Mouse (Mus musculus) heart, embryonic 13.5 days (tissue): ENCODE data around the gene Mamdc4. TPM values are rescaled to one million over a fixed set of nuclear protein-coding genes. Genes with fewer than 3 reads are reported as not detected.

Experiments
- ATAC-seq: fragments of 200-750 bp; cut with Nextera tagmentation; 2 replicates; pipeline ENCODE4 v1.8.0; 2017; ENCODE audit warnings: moderate TSS enrichment; ENCODE audit not compliant: insufficient number of reproducible peaks, low FRiP score, low TSS enrichment; ENCODE audit errors: extremely low read depth
- H3K27ac ChIP-seq: fragments of 300-500 bp; sonication (generic); replicated peaks from 2 replicates; pipeline ENCODE4 v1.5.1; 2015; ENCODE audit warnings: moderate library complexity, mild to moderate bottlenecking, inconsistent platforms
- H3K27me3 ChIP-seq: fragments of 300-500 bp; sonication (generic); replicated peaks from 2 replicates; pipeline ENCODE4 v1.6.1; 2015; ENCODE audit warnings: mild to moderate bottlenecking, inconsistent platforms
- H3K36me3 ChIP-seq: fragments of 300-500 bp; sonication (generic); 2 replicates; pipeline ENCODE4 v1.6.1; 2015; ENCODE audit warnings: mild to moderate bottlenecking, inconsistent platforms
- H3K4me1 ChIP-seq: fragments of 300-500 bp; sonication (generic); 2 replicates; pipeline ENCODE4 v1.6.1; 2015; ENCODE audit warnings: inconsistent platforms
- H3K4me2 ChIP-seq: fragments of 300-500 bp; sonication (generic); 2 replicates; pipeline ENCODE4 v1.6.1; 2015; ENCODE audit warnings: inconsistent platforms, mild to moderate bottlenecking, moderate library complexity
- H3K4me3 ChIP-seq: fragments of 300-500 bp; sonication (generic); 2 replicates; pipeline ENCODE4 v1.5.1; 2015; ENCODE audit warnings: moderate library complexity, mild to moderate bottlenecking, inconsistent platforms
- H3K9ac ChIP-seq: fragments of 300-500 bp; sonication (generic); 2 replicates; pipeline ENCODE4 v1.6.1; 2015; ENCODE audit warnings: inconsistent platforms, mild to moderate bottlenecking, moderate library complexity
- H3K9me3 ChIP-seq: fragments of 300-500 bp; sonication (generic); 2 replicates; pipeline ENCODE4 v1.6.1; 2016; ENCODE audit warnings: inconsistent platforms
- WGBS: fragments of 180-500 bp; shearing (Covaris S2); methylation state at CpG from one replicate; pipeline ENCODE4 v1.1.7; 2015; ENCODE audit warnings: mixed read lengths; 5-methylcytosine and 5-hydroxymethylcytosine counted together
- polyA plus RNA-seq: library from polyadenylated mRNA; unstranded; fragments of >200 nt; fragmentation: Nextera tagmentation; extraction: Ambion mirVana; gene quantifications from 2 replicates; pipeline ENCODE4 v1.2.1, GENCODE M21; 2015

The Mamdc4 gene
- polyA plus RNA-seq, 1 experiment from 2014 or later, result 7.3 TPM

DNA sequence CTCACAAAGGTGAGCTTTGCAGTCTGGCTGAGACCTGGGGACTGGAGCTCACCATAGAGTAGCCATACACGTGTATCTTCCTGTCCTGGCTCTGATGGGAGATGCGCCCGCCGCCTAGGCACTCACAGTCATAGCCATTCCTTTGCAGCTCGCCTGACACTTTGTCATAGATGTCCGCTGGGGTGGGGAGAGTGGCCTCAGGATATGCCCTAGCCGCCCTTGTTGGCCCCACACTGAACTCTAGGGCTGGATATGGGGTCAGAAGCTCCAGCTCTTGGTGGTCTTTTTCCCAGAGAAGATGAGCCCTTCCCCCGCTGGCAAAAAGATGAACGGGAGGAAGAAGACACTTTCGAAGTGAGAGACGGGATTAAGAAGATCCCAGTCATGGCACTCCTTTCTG is 509 bp downstream of the Mamdc4 start:
- H3K36me3 ChIP-seq, result peaks cover 33% of the 10 kb centered on the region
- peak overlapping the region; percentile 90 for H3K27ac ChIP-seq
- no peaks in the 10 kb centered on the region for H3K9me3 ChIP-seq
- H3K4me3 ChIP-seq, result peak overlapping the region; percentile 71
- WGBS, result 10% methylated on average over 11 of the region's 11 CpGs
- peaks cover 35% of the 10 kb centered on the region for H3K27me3 ChIP-seq
- ATAC-seq, result no peak
- peaks cover 50% of the 10 kb centered on the region for H3K4me1 ChIP-seq
- H3K9ac ChIP-seq, result peak overlapping the region; percentile 86
- peak overlapping the region; percentile 90 for H3K4me2 ChIP-seq

DNA sequence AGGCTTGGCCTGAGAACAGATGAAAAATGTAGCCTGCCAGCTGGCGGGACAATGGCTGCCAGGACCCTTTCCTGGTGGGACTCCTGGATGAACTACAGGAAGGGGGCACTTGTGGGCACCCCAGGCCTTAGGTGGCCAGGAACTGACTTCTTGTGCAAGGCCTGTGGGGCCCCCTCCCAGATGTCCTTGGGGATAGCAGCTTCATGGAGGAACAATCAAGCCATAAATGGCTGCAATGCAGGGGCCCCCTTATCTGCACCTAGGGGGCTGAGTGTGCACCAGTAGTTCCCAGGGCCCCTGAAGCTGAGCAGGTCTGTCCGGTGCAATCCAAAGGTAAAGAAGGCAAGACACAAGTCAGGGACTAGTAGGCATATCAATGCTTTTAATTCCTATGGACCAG is 1.6 kb downstream of the Mamdc4 start:
- ATAC-seq, result no peak
- peaks cover 44% of the 10 kb centered on the region for H3K36me3 ChIP-seq
- H3K4me3 ChIP-seq, result peak overlapping the region; percentile 71
- peak overlapping the region; percentile 90 for H3K4me2 ChIP-seq
- H3K9ac ChIP-seq, result peak overlapping the region; percentile 86
- 93% methylated on average over 2 of the region's 2 CpGs for WGBS
- H3K4me1 ChIP-seq, result peaks cover 39% of the 10 kb centered on the region
- no peak overlapping the region for H3K27ac ChIP-seq
- no peaks in the 10 kb centered on the region for H3K9me3 ChIP-seq
- H3K27me3 ChIP-seq, result peaks cover 24% of the 10 kb centered on the region

GRCm38 (mm10) chr2:25571221-25571620 is 3.4 kb downstream of the Mamdc4 start:
- H3K4me2 ChIP-seq, result no peak overlapping the region
- H3K9ac ChIP-seq, result no peak overlapping the region
- no peaks in the 10 kb centered on the region for H3K9me3 ChIP-seq
- peaks cover 26% of the 10 kb centered on the region for H3K4me1 ChIP-seq
- no peak overlapping the region for H3K4me3 ChIP-seq
- WGBS, result 74% methylated on average over 4 of the region's 4 CpGs
- H3K27me3 ChIP-seq, result peaks cover 6% of the 10 kb centered on the region
- H3K27ac ChIP-seq, result no peak overlapping the region
- ATAC-seq, result no peak
- H3K36me3 ChIP-seq, result peaks cover 52% of the 10 kb centered on the region

- no peak overlapping the region for H3K4me2 ChIP-seq
- H3K4me3 ChIP-seq, result no peak overlapping the region
- no peak for ATAC-seq
- WGBS, result 94% methylated on average over 3 of the region's 3 CpGs
- H3K27me3 ChIP-seq, result no peaks in the 10 kb centered on the region
- H3K9me3 ChIP-seq, result no peaks in the 10 kb centered on the region
- H3K36me3 ChIP-seq, result peaks cover 71% of the 10 kb centered on the region
- H3K9ac ChIP-seq, result no peak overlapping the region
- no peak overlapping the region for H3K27ac ChIP-seq
- H3K4me1 ChIP-seq, result peaks cover 17% of the 10 kb centered on the region
Measured at GRCm38 (mm10) chr2:25569323-25569722, 5.3 kb downstream of the Mamdc4 start.

- peaks cover 79% of the 10 kb centered on the region for H3K36me3 ChIP-seq
Measured at GRCm38 (mm10) chr2:25568473-25569019, 6.1 kb downstream of the Mamdc4 start.

DNA sequence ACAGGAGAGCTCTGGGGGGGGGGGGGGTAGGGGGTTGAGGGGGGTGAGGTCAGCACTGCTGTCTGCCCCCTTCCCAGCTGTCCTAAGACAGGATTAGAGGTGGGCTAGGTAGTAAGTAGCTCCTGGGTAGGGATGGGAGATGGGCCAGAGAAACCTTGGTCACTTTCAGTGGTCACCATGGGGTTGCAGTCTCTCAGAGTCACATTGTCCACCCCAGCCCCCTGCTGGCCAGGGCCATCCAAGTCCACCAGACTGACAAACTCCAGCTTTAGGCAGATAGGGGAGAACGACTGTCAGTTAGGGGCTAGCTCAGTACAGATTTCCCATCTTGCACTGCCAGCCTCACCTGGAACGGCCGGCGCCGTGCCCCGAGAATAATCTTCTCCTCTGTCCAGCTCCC is 8.1 kb downstream of the Mamdc4 start:
- H3K4me3 ChIP-seq, result no peak overlapping the region
- H3K27ac ChIP-seq, result no peak overlapping the region
- H3K9ac ChIP-seq, result no peak overlapping the region
- H3K4me1 ChIP-seq, result no peaks in the 10 kb centered on the region; the same call in 1 of the 2 replicates
- 0 out of 2 replicates have a peak, but pooled peaks have one; percentile 16 for ATAC-seq
- 72% methylated on average over 6 of the region's 6 CpGs for WGBS
- peaks cover 87% of the 10 kb centered on the region for H3K36me3 ChIP-seq
- H3K27me3 ChIP-seq, result no peaks in the 10 kb centered on the region
- H3K9me3 ChIP-seq, result no peaks in the 10 kb centered on the region
- no peak overlapping the region for H3K4me2 ChIP-seq

More at GRCm38 (mm10) chr2:25568473-25569019, 6.1 kb downstream of the Mamdc4 start:
- H3K4me3 ChIP-seq, result no peak overlapping the region
- 84% methylated on average over 6 of the region's 6 CpGs for WGBS
- peaks cover 10% of the 10 kb centered on the region for H3K4me1 ChIP-seq
- H3K9ac ChIP-seq, result no peak overlapping the region
- no peak for ATAC-seq
- no peaks in the 10 kb centered on the region for H3K27me3 ChIP-seq
- no peak overlapping the region for H3K27ac ChIP-seq
- H3K9me3 ChIP-seq, result no peaks in the 10 kb centered on the region
- no peak overlapping the region for H3K4me2 ChIP-seq

DNA sequence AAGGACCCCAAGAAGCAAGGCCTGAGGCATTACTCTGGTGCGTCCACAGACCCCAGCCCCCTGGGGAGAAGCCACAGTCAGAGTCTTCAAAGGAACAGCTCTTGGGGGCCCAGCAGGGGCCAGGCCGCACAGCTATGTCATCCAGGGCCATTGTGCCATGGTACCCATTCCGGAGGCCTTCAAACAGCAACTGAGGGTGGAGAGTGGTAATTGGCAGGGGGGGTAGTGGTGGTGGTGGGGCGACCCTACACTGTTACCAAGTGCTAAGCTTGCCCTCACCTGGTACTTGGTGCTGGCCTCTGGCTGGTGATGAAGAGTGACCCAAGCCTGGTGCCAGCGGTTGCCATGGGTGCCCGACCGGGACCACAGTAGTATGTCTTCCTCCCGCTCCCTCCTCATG is 8.9 kb downstream of the Mamdc4 start:
- 84% methylated on average over 8 of the region's 8 CpGs for WGBS
- no peak overlapping the region for H3K27ac ChIP-seq
- no peak overlapping the region for H3K9ac ChIP-seq
- no peaks in the 10 kb centered on the region for H3K9me3 ChIP-seq
- no peaks in the 10 kb centered on the region for H3K27me3 ChIP-seq
- no peaks in the 10 kb centered on the region for H3K4me1 ChIP-seq
- H3K4me3 ChIP-seq, result no peak overlapping the region
- ATAC-seq, result no peak
- H3K36me3 ChIP-seq, result peaks cover 88% of the 10 kb centered on the region
- H3K4me2 ChIP-seq, result no peak overlapping the region

GRCm38 (mm10) chr2:25561946-25562345 is 12.7 kb downstream of the Mamdc4 start:
- H3K9me3 ChIP-seq, result no peaks in the 10 kb centered on the region
- no peak overlapping the region for H3K27ac ChIP-seq
- H3K4me1 ChIP-seq, result peaks cover 16% of the 10 kb centered on the region
- H3K4me3 ChIP-seq, result no peak overlapping the region
- H3K36me3 ChIP-seq, result peaks cover 65% of the 10 kb centered on the region
- no peak overlapping the region for H3K4me2 ChIP-seq
- no peak for ATAC-seq
- H3K27me3 ChIP-seq, result no peaks in the 10 kb centered on the region
- H3K9ac ChIP-seq, result no peak overlapping the region
- 71% methylated on average over 9 of the region's 9 CpGs for WGBS

DNA sequence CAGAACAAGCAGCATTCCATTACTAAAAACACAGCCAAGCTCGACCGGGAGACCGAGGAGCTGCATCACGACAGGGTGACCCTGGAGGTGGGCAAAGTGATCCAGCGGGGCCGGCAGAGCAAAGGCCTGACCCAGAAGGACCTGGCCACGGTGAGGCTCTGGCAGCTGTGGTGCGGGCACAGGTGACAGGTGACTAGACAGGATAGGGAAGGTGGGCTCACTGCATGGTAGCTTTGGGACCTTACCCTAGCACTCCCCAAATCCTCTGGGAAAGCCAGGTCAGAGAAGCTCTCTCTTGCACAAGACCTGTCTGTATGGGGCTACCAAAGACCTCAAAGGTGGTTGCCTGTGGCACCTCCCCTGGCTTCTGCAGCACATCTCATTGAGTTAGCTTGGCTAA is 14.1 kb downstream of the Mamdc4 start:
- H3K4me1 ChIP-seq, result peaks cover 25% of the 10 kb centered on the region
- H3K27me3 ChIP-seq, result no peaks in the 10 kb centered on the region
- no peak overlapping the region for H3K9ac ChIP-seq
- no peak overlapping the region for H3K4me2 ChIP-seq
- H3K9me3 ChIP-seq, result no peaks in the 10 kb centered on the region
- 81% methylated on average over 8 of the region's 8 CpGs for WGBS
- peaks cover 57% of the 10 kb centered on the region for H3K36me3 ChIP-seq
- ATAC-seq, result no peak
- H3K4me3 ChIP-seq, result no peak overlapping the region
- H3K27ac ChIP-seq, result no peak overlapping the region

GRCm38 (mm10) chr2:25558774-25559173 is 15.9 kb downstream of the Mamdc4 start:
- Histone ChIP-seq H3K9me3 (no peaks in the 10 kb centered on the region), H3K9ac (peak overlapping the region; percentile 99), H3K4me3 (peak overlapping the region; percentile 99), H3K4me2 (peak overlapping the region; percentile 86), H3K36me3 (peaks cover 39% of the 10 kb centered on the region), H3K27me3 (no peaks in the 10 kb centered on the region), H3K27ac (no peak overlapping the region), H3K4me1 (peaks cover 25% of the 10 kb centered on the region)
- WGBS, result 77% methylated on average over 6 of the region's 6 CpGs
- ATAC-seq, result no peak

DNA sequence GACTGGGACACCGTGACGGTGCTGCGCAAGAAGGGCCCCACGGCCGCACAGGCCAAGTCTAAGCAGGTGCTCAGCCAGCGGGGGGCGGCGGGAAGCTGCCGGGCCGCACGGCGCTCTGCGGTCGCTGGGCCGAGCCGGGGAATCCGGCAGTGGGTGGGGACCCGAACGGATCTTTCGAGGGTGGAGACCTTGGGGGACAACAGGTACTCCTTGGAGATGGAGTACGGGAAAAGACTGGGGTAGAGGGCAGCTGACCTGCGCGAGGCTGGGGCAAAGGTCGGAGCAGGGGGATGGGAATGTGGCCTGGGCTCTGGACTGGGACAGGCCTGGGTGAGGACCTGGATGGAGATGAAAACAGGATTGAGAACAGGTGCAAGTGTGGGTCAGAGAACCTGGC is 16.7 kb downstream of the Mamdc4 start:
- Histone ChIP-seq H3K9me3 (no peaks in the 10 kb centered on the region), H3K36me3 (peaks cover 31% of the 10 kb centered on the region), H3K4me3 (peak overlapping the region; percentile 99), H3K4me2 (peak overlapping the region; percentile 86), H3K27ac (peak overlapping the region; percentile 80), H3K9ac (peak overlapping the region; percentile 99), H3K27me3 (no peaks in the 10 kb centered on the region), H3K4me1 (peaks cover 25% of the 10 kb centered on the region)
- 1% methylated on average over 24 of the region's 24 CpGs for WGBS
- no peak; the same call in 1 of the 2 replicates for ATAC-seq

DNA sequence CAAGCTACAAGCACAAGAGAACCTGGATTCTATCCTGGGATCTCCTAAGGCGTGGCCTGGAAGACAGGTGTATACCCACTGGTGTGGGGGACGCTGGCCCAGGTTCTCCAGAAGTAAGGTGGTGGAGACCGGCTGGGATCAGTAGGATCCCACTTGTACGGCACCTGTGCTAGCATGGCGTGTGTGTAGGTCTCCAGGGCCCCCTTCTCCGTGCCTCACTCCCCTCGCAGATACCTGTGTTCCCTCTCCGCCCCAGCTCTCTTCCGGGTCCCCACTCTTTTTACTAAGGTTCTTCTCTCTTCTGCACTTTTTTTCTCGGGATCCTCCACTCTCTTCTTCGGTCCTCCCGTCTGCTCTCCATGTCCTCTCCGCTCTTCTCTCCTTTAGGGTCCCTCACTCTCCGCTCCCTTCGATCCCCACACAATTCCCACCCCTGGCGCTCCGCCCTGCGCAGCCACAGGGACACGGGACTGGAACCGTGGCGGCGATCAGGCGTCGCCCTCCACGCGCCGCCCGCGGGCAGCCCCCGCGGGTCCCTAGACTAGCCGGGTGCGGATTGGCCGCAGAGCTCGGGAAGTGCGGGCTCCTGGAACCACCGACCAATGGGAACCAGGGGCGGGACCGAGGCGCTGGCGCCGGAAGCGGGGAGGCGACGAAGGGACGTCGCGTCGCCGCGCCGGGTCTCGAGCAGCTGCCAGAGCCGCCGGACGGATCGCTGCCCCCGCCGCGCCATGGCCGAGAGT is 17.3 kb downstream of the Mamdc4 start, which contains the start of gene Edf1:
Gene Edf1, plus strand, starts transcription at position 627 of the 743 bp plus-strand sequence.
- Histone ChIP-seq H3K36me3 (peaks cover 26% of the 10 kb centered on the region), H3K27ac (peak within 1 kb of the TSS; percentile 84), H3K4me1 (peaks cover 25% of the 10 kb centered on the region), H3K4me3 (peak within 1 kb of the TSS; percentile 99), H3K9ac (peak within 1 kb of the TSS; percentile 99), H3K9me3 (no peaks in the 10 kb centered on the region), H3K4me2 (peak within 1 kb of the TSS; percentile 86), H3K27me3 (no peaks in the 10 kb centered on the region)
- 1% methylated on average over 61 of the region's 61 CpGs for WGBS
- ATAC-seq, result peak; percentile 96
